Mouse (Mus musculus): ENCODE data around the gene Baz1a. TPM values are rescaled to one million over a fixed set of nuclear protein-coding genes. Genes with fewer than 3 reads are reported as not detected.
"Not testable (repeated sequence)": the region's sequence is repeated elsewhere in the genome, so short reads cannot be mapped to it uniquely, and the experiment has no call there.

Gene Baz1a
- total RNA-seq, 2 experiments from 2014 or later = 2.9 to 4.2 TPM

- DNase-seq (ENCODE audit: low spot score in 2 of 2) = no peak
These were observed 6.7 kb downstream of the Baz1a start for GRCm38 (mm10) chr12:55007361-55008008.

GRCm38 (mm10) chr12:55006071-55006470, 8.1 kb downstream of the Baz1a start:
- no peak for DNase-seq (ENCODE audit: low spot score in 2 of 2)

GRCm38 (mm10) chr12:55004396-55004795, 9.8 kb downstream of the Baz1a start:
- DNase-seq (ENCODE audit: low spot score in 2 of 2) = no peak

- no peak for DNase-seq (ENCODE audit: low spot score in 2 of 2)
These were observed 10.3 kb downstream of the Baz1a start for GRCm38 (mm10) chr12:55003843-55004242.

- DNase-seq (ENCODE audit: low spot score in 2 of 2) = not testable (repeated sequence)
These were observed 11.6 kb downstream of the Baz1a start for GRCm38 (mm10) chr12:55002532-55002931.

- DNase-seq (ENCODE audit: low spot score in 2 of 2) = peak in 1 of 2 experiments; percentile 11
These were observed 15.0 kb downstream of the Baz1a start for GRCm38 (mm10) chr12:54999016-54999690.

GRCm38 (mm10) chr12:54998411-54998810, 15.7 kb downstream of the Baz1a start:
- DNase-seq (ENCODE audit: low spot score in 2 of 2) = no peak

- DNase-seq (ENCODE audit: low spot score in 2 of 2) = no peak
These were observed 17.1 kb downstream of the Baz1a start for GRCm38 (mm10) chr12:54996979-54997474.

- DNase-seq (ENCODE audit: low spot score in 2 of 2) = no peak
These were observed 18.2 kb downstream of the Baz1a start for GRCm38 (mm10) chr12:54995965-54996364.

- no peak for DNase-seq (ENCODE audit: low spot score in 2 of 2)
These were observed 19.7 kb downstream of the Baz1a start for GRCm38 (mm10) chr12:54994418-54994817.

GRCm38 (mm10) chr12:54994068-54994386, 20.1 kb downstream of the Baz1a start:
- no peak for DNase-seq (ENCODE audit: low spot score in 2 of 2)

GRCm38 (mm10) chr12:54993246-54994067, 20.7 kb downstream of the Baz1a start:
- no peak for DNase-seq (ENCODE audit: low spot score in 2 of 2)

- DNase-seq (ENCODE audit: low spot score in 2 of 2) = no peak
These were observed 21.3 kb downstream of the Baz1a start for GRCm38 (mm10) chr12:54992814-54993213.

- no peak for DNase-seq (ENCODE audit: low spot score in 2 of 2)
These were observed 25.8 kb downstream of the Baz1a start for GRCm38 (mm10) chr12:54988323-54988850.

GRCm38 (mm10) chr12:54987156-54987555, 27.0 kb downstream of the Baz1a start:
- DNase-seq (ENCODE audit: low spot score in 2 of 2) = no peak

- peak; percentile 28 to 52 for DNase-seq (ENCODE audit: low spot score in 2 of 2)
These were observed 28.0 kb downstream of the Baz1a start, which contains the start of gene Gm20403 for GRCm38 (mm10) chr12:54986052-54986717. Gene Gm20403 (minus strand): TSS chr12:54986529.

- DNase-seq (ENCODE audit: low spot score in 2 of 2) = peak; percentile 49 to 64
These were observed 28.7 kb downstream of the Baz1a start for GRCm38 (mm10) chr12:54985257-54986051.

- peak in 1 of 2 experiments; percentile 52 for DNase-seq (ENCODE audit: low spot score in 2 of 2)
These were observed 29.4 kb downstream of the Baz1a start for GRCm38 (mm10) chr12:54984701-54985256.

- DNase-seq (ENCODE audit: low spot score in 2 of 2) = no peak
These were observed 31.0 kb downstream of the Baz1a start for GRCm38 (mm10) chr12:54982935-54983715.

Measured in layer of hippocampus, postnatal 10 days (tissue).